Mouse (Mus musculus) mouse trophoblast stem cell (cell line): ENCODE measurements around the gene Mctp1.

Experiments
- in situ Hi-C, 2 experiments: fragments of 300-500 bp; cut with MseI, MboI; formaldehyde crosslinking; loops; 2 replicates in 1 of 2; 3 replicates in 1 of 2; pipeline ENCODE4 v1.15.1; 2025

The Mctp1 gene

GRCm38 (mm10) chr13:76823083-76823482 is 438.7 kb downstream of the Mctp1 start:
- in situ Hi-C loops = no loop called here

GRCm38 (mm10) chr13:76824932-76825694 is 440.8 kb downstream of the Mctp1 start:
- in situ Hi-C loops = no loop called here

GRCm38 (mm10) chr13:76827738-76828137 is 443.4 kb downstream of the Mctp1 start:
- in situ Hi-C loops = no loop called here

GRCm38 (mm10) chr13:76838031-76838430 is 453.7 kb downstream of the Mctp1 start:
- in situ Hi-C loops = no loop called here

GRCm38 (mm10) chr13:76840712-76841111 is 456.4 kb downstream of the Mctp1 start:
- in situ Hi-C loops = no loop called here

GRCm38 (mm10) chr13:76844629-76845255 is 460.4 kb downstream of the Mctp1 start:
- in situ Hi-C loops = no loop called here

- in situ Hi-C loops = no loop called here
Observed at GRCm38 (mm10) chr13:76850412-76851054, 466.2 kb downstream of the Mctp1 start.

- in situ Hi-C loops = no loop called here
Observed at GRCm38 (mm10) chr13:76854306-76854705, 470.0 kb downstream of the Mctp1 start.

GRCm38 (mm10) chr13:76855021-76855420 is 470.7 kb downstream of the Mctp1 start:
- in situ Hi-C loops = no loop called here

- in situ Hi-C loops = no loop called here
Observed at GRCm38 (mm10) chr13:76857024-76857423, 472.7 kb downstream of the Mctp1 start.

- in situ Hi-C loops = no loop called here
Observed at GRCm38 (mm10) chr13:76858078-76858482, 473.7 kb downstream of the Mctp1 start.

- in situ Hi-C loops = no loop called here
Observed at GRCm38 (mm10) chr13:76870291-76870690, 486.0 kb downstream of the Mctp1 start.

- in situ Hi-C loops = no loop called here
Observed at GRCm38 (mm10) chr13:76877887-76878763, 493.8 kb downstream of the Mctp1 start.

- in situ Hi-C loops = no loop called here
Observed at GRCm38 (mm10) chr13:76879008-76879407, 494.7 kb downstream of the Mctp1 start.

- in situ Hi-C loops = no loop called here
Observed at GRCm38 (mm10) chr13:76884517-76885092, 500.3 kb downstream of the Mctp1 start.

- in situ Hi-C loops = no loop called here
Observed at GRCm38 (mm10) chr13:76892987-76893386, 508.7 kb downstream of the Mctp1 start.

GRCm38 (mm10) chr13:76895770-76896456 is 511.6 kb downstream of the Mctp1 start:
- in situ Hi-C loops = no loop called here

- in situ Hi-C loops = no loop called here
Observed at GRCm38 (mm10) chr13:76896457-76896790, 512.1 kb downstream of the Mctp1 start.

GRCm38 (mm10) chr13:76918321-76918720 is 534.0 kb downstream of the Mctp1 start:
- in situ Hi-C loops = no loop called here

- in situ Hi-C loops = no loop called here
Observed at GRCm38 (mm10) chr13:76926851-76927250, 542.5 kb downstream of the Mctp1 start.

GRCm38 (mm10) chr13:76927875-76928440 is 543.6 kb downstream of the Mctp1 start:
- in situ Hi-C loops = no loop called here
